Mouse (Mus musculus) E14TG2a.4 (cell line): ENCODE results near the gene Tango6.

Experiments used
- CTCF ChIP-seq: conservative IDR thresholded peaks from 2 replicates; pipeline ENCODE4 v1.5.1; 2014; ENCODE audit warnings: low read length
- NANOG ChIP-seq: IDR thresholded peaks from 2 replicates; pipeline ENCODE4 v1.6.1; 2014; ENCODE audit warnings: borderline replicate concordance, low read length, mixed read lengths
- POU5F1 ChIP-seq: IDR thresholded peaks from 2 replicates; pipeline ENCODE4 v1.6.1; 2014; ENCODE audit warnings: low read length, borderline replicate concordance

- no peak for TF ChIP-seq CTCF
- no peak for TF ChIP-seq POU5F1
- no peak for TF ChIP-seq NANOG
Observed at GRCm38 (mm10) chr8:106704199-106704900, 21.5 kb downstream of the Tango6 start.
